Mouse (Mus musculus): ENCODE data around the gene Cdk19.

DNA sequence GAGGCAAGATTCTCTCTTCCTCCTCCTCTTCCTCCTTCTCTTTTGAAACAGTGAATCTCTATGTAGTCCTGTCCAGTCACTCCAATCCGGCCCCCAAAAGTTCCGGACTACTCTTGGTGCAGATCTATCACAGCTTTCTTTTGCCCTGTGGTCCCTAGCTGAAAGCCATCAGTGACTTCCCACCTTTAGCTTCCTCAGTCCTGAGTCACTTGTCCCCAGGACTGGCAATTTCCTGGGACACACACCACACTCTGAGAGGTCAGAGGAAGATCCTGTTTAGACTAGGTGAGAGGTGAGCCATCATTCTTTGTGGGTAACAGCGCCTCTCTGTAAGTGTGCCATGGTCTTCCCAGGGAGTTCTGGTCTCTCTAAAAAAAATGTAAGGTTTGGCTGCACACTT lies 187.6 kb downstream of the Cdk19 start:
- TF ChIP-seq CTCF (IDR thresholded peaks at IDR 0.05; ENCODE audit: extremely low read depth, insufficient read length, insufficient replicate concordance, low read depth, low read length): no peak
- no peak for TF ChIP-seq POLR2A (IDR thresholded peaks at IDR 0.05; ENCODE audit: low read depth, low read length)
